In the genomic region with DNA sequence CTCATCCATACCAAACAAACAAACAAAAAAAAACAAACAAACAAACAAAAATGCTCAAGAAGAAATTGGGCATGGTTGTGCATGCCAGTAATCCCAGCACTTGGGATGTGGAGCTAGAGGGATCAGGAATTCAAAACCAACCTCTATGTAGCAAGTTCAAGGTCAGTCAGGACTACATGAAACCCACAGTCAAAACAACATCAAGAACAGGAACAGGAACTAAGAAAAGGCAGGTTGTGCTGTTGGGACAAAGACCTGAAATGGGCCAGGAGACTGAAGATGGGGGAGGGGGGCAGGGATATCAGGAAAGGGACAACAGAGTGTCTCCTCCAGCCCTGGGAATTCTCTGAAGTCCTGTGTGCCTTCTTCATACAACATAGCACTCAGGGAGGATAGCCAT, we compare ENCODE assay signal across 16 mouse cellular contexts.
"Had no signal": no experiment of that assay in that cellular context is flagged by ENCODE, and none has a peak within 500 bp of the region (broad histone marks: within the 10 kb centered on the region; RNA-seq: fewer than 3 reads in every experiment).

No protein-coding gene starts in this region.

- H3K27ac ChIP-seq: kidney, postnatal 0 days; liver, embryonic 15.5 days; midbrain, embryonic 12.5 days; neural tube, embryonic 15.5 days; stomach, embryonic 15.5 days had no signal

- H3K4me1 ChIP-seq: liver, embryonic 15.5 days; midbrain, embryonic 12.5 days had no signal

- ATAC-seq: lung, postnatal 0 days had no signal

- H3K27me3 ChIP-seq: liver, embryonic 15.5 days; midbrain, embryonic 12.5 days; neural tube, embryonic 15.5 days; stomach, embryonic 15.5 days had no signal

- H3K9me3 ChIP-seq: limb, embryonic 13.5 days; liver, embryonic 15.5 days; midbrain, embryonic 12.5 days; neural tube, embryonic 15.5 days; stomach, embryonic 15.5 days had no signal

- DNase-seq: kidney, postnatal 36 days; left cerebral cortex, postnatal 4 days; lung, adult 2 months; right cerebral cortex, adult 18-20 months; right cerebral cortex, postnatal 25 days; spleen, adult 18-20 months; thymus, adult 2 months; thymus, postnatal 25 days had no signal

- H3K36me3 ChIP-seq: limb, embryonic 13.5 days; liver, embryonic 15.5 days; midbrain, embryonic 12.5 days; neural tube, embryonic 15.5 days; stomach, embryonic 15.5 days had no signal

- H3K4me3 ChIP-seq: limb, embryonic 13.5 days; liver, embryonic 15.5 days; midbrain, embryonic 12.5 days; myocyte; neural tube, embryonic 15.5 days; stomach, embryonic 15.5 days had no signal
